Mouse (Mus musculus) cerebellum, adult 2 months (tissue): ENCODE measurements around the gene Uba5. TPM values are rescaled to one million over a fixed set of nuclear protein-coding genes. Genes with fewer than 3 reads are reported as not detected.

ENCODE experiments used
- DNase-seq, 2 experiments: peaks; one replicate each; pipeline ENCODE4 v3.0.0; 2021
- H3K27ac ChIP-seq: fragments of 200-500 bp; 2 replicates; pipeline ENCODE4 v1.5.1; 2012; ENCODE audit warnings: low read length, control low read depth, inconsistent platforms; ENCODE audit not compliant: insufficient read depth
- H3K27me3 ChIP-seq: fragments of 200-500 bp; 2 replicates; pipeline ENCODE4 v1.6.1; 2012; ENCODE audit warnings: inconsistent platforms, mild to moderate bottlenecking, low read length, moderate library complexity; ENCODE audit not compliant: control insufficient read depth, insufficient read depth
- H3K4me1 ChIP-seq: fragments of 200-500 bp; 2 replicates; pipeline ENCODE4 v1.6.1; 2011; ENCODE audit warnings: low read length; ENCODE audit not compliant: control insufficient read depth, insufficient read depth
- H3K4me3 ChIP-seq: fragments of 200-500 bp; replicated peaks from 2 replicates; pipeline ENCODE3; 2011; ENCODE audit warnings: mild to moderate bottlenecking, low read depth, low read length, control low read depth; ENCODE audit not compliant: insufficient read depth
- CTCF ChIP-seq: fragments of 200-500 bp; IDR thresholded peaks from 2 replicates; pipeline ENCODE4 v1.5.1; 2011; ENCODE audit warnings: low read depth, mild to moderate bottlenecking, control low read depth, low read length, moderate library complexity, borderline replicate concordance; ENCODE audit not compliant: insufficient read depth
- POLR2A ChIP-seq: fragments of 200-500 bp; IDR thresholded peaks from 2 replicates; pipeline ENCODE4 v1.6.1; 2011; ENCODE audit warnings: low read length, control low read depth, borderline replicate concordance; ENCODE audit not compliant: insufficient read depth
- WGBS: fragments of 180-500 bp; shearing (Covaris S2); methylation state at CpG from one replicate; pipeline ENCODE4 v1.1.7; 2018; 5-methylcytosine and 5-hydroxymethylcytosine counted together
- polyA plus RNA-seq: library from polyadenylated mRNA; depleted of rRNA; stranded (reverse); fragments of >200 nt; gene quantifications from 2 replicates; pipeline ENCODE4 v1.2.3, GENCODE M21; 2012; rRNA removed

The Uba5 gene
- 52.3 and 55.2 TPM in 2 replicates for polyA plus RNA-seq

- TF ChIP-seq CTCF (no peak), POLR2A (0 out of 2 replicates have a peak, but pooled peaks have one; percentile 23)
- Histone ChIP-seq H3K27me3 (no peaks in the 10 kb centered on the region), H3K4me1 (peaks cover 5% of the 10 kb centered on the region), H3K27ac (peak within 1 kb of the TSS; percentile 84), H3K4me3 (peak within 1 kb of the TSS; percentile 97)
- WGBS: under 1% methylated on average over 59 of the region's 59 CpGs
- DNase-seq: peak in 1 of 2 experiments; percentile 79
Measured at GRCm38 (mm10) chr9:104062430-104063243, at the start of gene Uba5. Gene Uba5, minus strand, starts transcription at chr9:104063134.

GRCm38 (mm10) chr9:104109151-104109550 is 46.2 kb upstream of the Uba5 start:
- TF ChIP-seq POLR2A (no peak), CTCF (no peak)
- 87% methylated on average over 5 of the region's 5 CpGs for WGBS
- no peak overlapping the region for H3K27ac ChIP-seq
- no peaks in the 10 kb centered on the region for H3K4me1 ChIP-seq
- H3K4me3 ChIP-seq: no peak overlapping the region
- no peaks in the 10 kb centered on the region for H3K27me3 ChIP-seq
- no peak for DNase-seq

- no peaks in the 10 kb centered on the region for H3K4me1 ChIP-seq
- H3K4me3 ChIP-seq: no peak overlapping the region
- no peak for DNase-seq
- no peak for TF ChIP-seq POLR2A
- no peak for TF ChIP-seq CTCF
- H3K27me3 ChIP-seq: no peaks in the 10 kb centered on the region
- 69% methylated on average over 2 of the region's 2 CpGs for WGBS
- no peak overlapping the region for H3K27ac ChIP-seq
Measured at GRCm38 (mm10) chr9:104108571-104109143, 45.7 kb upstream of the Uba5 start.

GRCm38 (mm10) chr9:104107482-104107881 is 44.5 kb upstream of the Uba5 start:
- Histone ChIP-seq H3K4me1 (no peaks in the 10 kb centered on the region), H3K27me3 (no peaks in the 10 kb centered on the region), H3K27ac (no peak overlapping the region), H3K4me3 (no peak overlapping the region)
- TF ChIP-seq CTCF (no peak), POLR2A (no peak)
- DNase-seq: no peak
- 77% methylated on average over 6 of the region's 6 CpGs for WGBS

- DNase-seq: no peak
- TF ChIP-seq POLR2A: no peak
- no peak for TF ChIP-seq CTCF
- WGBS: 83% methylated on average over 9 of the region's 9 CpGs
Measured at GRCm38 (mm10) chr9:104106930-104107329, 44.0 kb upstream of the Uba5 start.

GRCm38 (mm10) chr9:104104986-104105385 is 42.1 kb upstream of the Uba5 start:
- Histone ChIP-seq H3K27me3 (no peaks in the 10 kb centered on the region), H3K4me3 (no peak overlapping the region), H3K4me1 (no peaks in the 10 kb centered on the region), H3K27ac (no peak overlapping the region)
- DNase-seq: no peak
- WGBS: 81% methylated on average over 2 of the region's 2 CpGs
- TF ChIP-seq CTCF (no peak), POLR2A (no peak)

More at GRCm38 (mm10) chr9:104106930-104107329, 44.0 kb upstream of the Uba5 start:
- Histone ChIP-seq H3K4me1 (no peaks in the 10 kb centered on the region), H3K27ac (no peak overlapping the region), H3K4me3 (no peak overlapping the region), H3K27me3 (no peaks in the 10 kb centered on the region)

GRCm38 (mm10) chr9:104102901-104103300 is 40.0 kb upstream of the Uba5 start:
- H3K27me3 ChIP-seq: no peaks in the 10 kb centered on the region
- no peak overlapping the region for H3K27ac ChIP-seq
- TF ChIP-seq CTCF (no peak), POLR2A (no peak)
- no peak overlapping the region for H3K4me3 ChIP-seq
- DNase-seq: peak in 1 of 2 experiments; percentile 38
- 28% methylated on average over 2 of the region's 2 CpGs for WGBS
- no peaks in the 10 kb centered on the region for H3K4me1 ChIP-seq
